Mouse (Mus musculus): ENCODE results near the gene Fat1. TPM values are rescaled to one million over a fixed set of nuclear protein-coding genes. Genes with fewer than 3 reads are reported as not detected.

Fat1 gene
- polyA plus RNA-seq, 1 experiment = 0.01 TPM

GRCm38 (mm10) chr8:44998681-44999277, 63.5 kb downstream of the Fat1 start:
- no peaks in the 10 kb centered on the region for H3K4me1 ChIP-seq
- no peak overlapping the region for H3K4me3 ChIP-seq (replicated peaks)
- H3K27me3 ChIP-seq (replicated peaks) = peaks cover 19% of the 10 kb centered on the region
- no peaks in the 10 kb centered on the region for H3K9me3 ChIP-seq
- H3K36me3 ChIP-seq (replicated peaks; ENCODE audit: low read length) = no peaks in the 10 kb centered on the region
- TF ChIP-seq GATA1 (IDR thresholded peaks at IDR 0.05; ENCODE audit: borderline replicate concordance, low read length) (no peak), FLI1 (IDR thresholded peaks at IDR 0.05; ENCODE audit: low read length) (no peak)

- Histone ChIP-seq H3K4me3 (replicated peaks) (no peak overlapping the region), H3K9me3 (no peaks in the 10 kb centered on the region), H3K27me3 (replicated peaks) (peaks cover 11% of the 10 kb centered on the region), H3K36me3 (replicated peaks; ENCODE audit: low read length) (no peaks in the 10 kb centered on the region), H3K4me1 (no peaks in the 10 kb centered on the region)
- TF ChIP-seq FLI1 (IDR thresholded peaks at IDR 0.05; ENCODE audit: low read length) = no peak
- TF ChIP-seq GATA1 (IDR thresholded peaks at IDR 0.05; ENCODE audit: borderline replicate concordance, low read length) = no peak
Measured at GRCm38 (mm10) chr8:45001577-45002197, 66.4 kb downstream of the Fat1 start.

GRCm38 (mm10) chr8:45002686-45003085, 67.4 kb downstream of the Fat1 start:
- H3K36me3 ChIP-seq (replicated peaks; ENCODE audit: low read length) = no peaks in the 10 kb centered on the region
- H3K4me3 ChIP-seq (replicated peaks) = no peak overlapping the region
- H3K9me3 ChIP-seq = no peaks in the 10 kb centered on the region
- no peaks in the 10 kb centered on the region for H3K4me1 ChIP-seq
- H3K27me3 ChIP-seq (replicated peaks) = peaks cover 11% of the 10 kb centered on the region
- TF ChIP-seq FLI1 (IDR thresholded peaks at IDR 0.05; ENCODE audit: low read length) (no peak), GATA1 (IDR thresholded peaks at IDR 0.05; ENCODE audit: borderline replicate concordance, low read length) (no peak)

- Histone ChIP-seq H3K4me1 (no peaks in the 10 kb centered on the region), H3K36me3 (replicated peaks; ENCODE audit: low read length) (no peaks in the 10 kb centered on the region), H3K27me3 (replicated peaks) (peaks cover 6% of the 10 kb centered on the region), H3K9me3 (no peaks in the 10 kb centered on the region), H3K4me3 (replicated peaks) (no peak overlapping the region)
- TF ChIP-seq FLI1 (IDR thresholded peaks at IDR 0.05; ENCODE audit: low read length) (no peak), GATA1 (IDR thresholded peaks at IDR 0.05; ENCODE audit: borderline replicate concordance, low read length) (no peak)
Measured at GRCm38 (mm10) chr8:45004021-45004420, 68.8 kb downstream of the Fat1 start.

- Histone ChIP-seq H3K4me1 (no peaks in the 10 kb centered on the region), H3K36me3 (replicated peaks; ENCODE audit: low read length) (no peaks in the 10 kb centered on the region), H3K27me3 (replicated peaks) (no peaks in the 10 kb centered on the region), H3K9me3 (peaks cover 32% of the 10 kb centered on the region), H3K4me3 (replicated peaks) (no peak overlapping the region)
- TF ChIP-seq FLI1 (IDR thresholded peaks at IDR 0.05; ENCODE audit: low read length) (no peak), GATA1 (IDR thresholded peaks at IDR 0.05; ENCODE audit: borderline replicate concordance, low read length) (no peak)
Measured at GRCm38 (mm10) chr8:45010685-45011084, 75.4 kb downstream of the Fat1 start.

GRCm38 (mm10) chr8:45011774-45012173, 76.5 kb downstream of the Fat1 start:
- peaks cover 37% of the 10 kb centered on the region for H3K9me3 ChIP-seq
- no peaks in the 10 kb centered on the region for H3K36me3 ChIP-seq (replicated peaks; ENCODE audit: low read length)
- H3K4me1 ChIP-seq = no peaks in the 10 kb centered on the region
- no peak for TF ChIP-seq GATA1 (IDR thresholded peaks at IDR 0.05; ENCODE audit: borderline replicate concordance, low read length)
- H3K27me3 ChIP-seq (replicated peaks) = no peaks in the 10 kb centered on the region
- H3K4me3 ChIP-seq (replicated peaks) = no peak overlapping the region

GRCm38 (mm10) chr8:45013852-45014251, 78.6 kb downstream of the Fat1 start:
- TF ChIP-seq FLI1 (IDR thresholded peaks at IDR 0.05; ENCODE audit: low read length) (no peak), GATA1 (IDR thresholded peaks at IDR 0.05; ENCODE audit: borderline replicate concordance, low read length) (no peak)
- Histone ChIP-seq H3K4me3 (replicated peaks) (no peak overlapping the region), H3K4me1 (no peaks in the 10 kb centered on the region), H3K27me3 (replicated peaks) (no peaks in the 10 kb centered on the region), H3K9me3 (peaks cover 45% of the 10 kb centered on the region), H3K36me3 (replicated peaks; ENCODE audit: low read length) (no peaks in the 10 kb centered on the region)

- Histone ChIP-seq H3K4me1 (no peaks in the 10 kb centered on the region), H3K36me3 (replicated peaks; ENCODE audit: low read length) (no peaks in the 10 kb centered on the region), H3K4me3 (replicated peaks) (no peak overlapping the region), H3K9me3 (peaks cover 45% of the 10 kb centered on the region), H3K27me3 (replicated peaks) (no peaks in the 10 kb centered on the region)
- TF ChIP-seq GATA1 (IDR thresholded peaks at IDR 0.05; ENCODE audit: borderline replicate concordance, low read length) (no peak), FLI1 (IDR thresholded peaks at IDR 0.05; ENCODE audit: low read length) (no peak)
Measured at GRCm38 (mm10) chr8:45014498-45015067, 79.3 kb downstream of the Fat1 start.

- Histone ChIP-seq H3K9me3 (peaks cover 48% of the 10 kb centered on the region), H3K4me3 (replicated peaks) (no peak overlapping the region), H3K4me1 (no peaks in the 10 kb centered on the region), H3K27me3 (replicated peaks) (no peaks in the 10 kb centered on the region), H3K36me3 (replicated peaks; ENCODE audit: low read length) (no peaks in the 10 kb centered on the region)
- no peak for TF ChIP-seq GATA1 (IDR thresholded peaks at IDR 0.05; ENCODE audit: borderline replicate concordance, low read length)
- TF ChIP-seq FLI1 (IDR thresholded peaks at IDR 0.05; ENCODE audit: low read length) = no peak
Measured at GRCm38 (mm10) chr8:45015876-45016275, 80.6 kb downstream of the Fat1 start.

- no peaks in the 10 kb centered on the region for H3K36me3 ChIP-seq (replicated peaks; ENCODE audit: low read length)
- TF ChIP-seq GATA1 (IDR thresholded peaks at IDR 0.05; ENCODE audit: borderline replicate concordance, low read length) = no peak
- H3K27me3 ChIP-seq (replicated peaks) = no peaks in the 10 kb centered on the region
- H3K4me3 ChIP-seq (replicated peaks) = no peak overlapping the region
- H3K9me3 ChIP-seq = peaks cover 68% of the 10 kb centered on the region
- H3K4me1 ChIP-seq = no peaks in the 10 kb centered on the region
Measured at GRCm38 (mm10) chr8:45019241-45019640, 84.0 kb downstream of the Fat1 start.

Measured in megakaryocyte, embryonic 14.5 days (primary cell).